Mouse (Mus musculus) urinary bladder, postnatal 4 days (tissue): ENCODE data around the gene Ptpra.

Source experiments
- DNase-seq, 2 experiments: peaks; one replicate each; pipeline ENCODE4 v3.0.0; 2021 to 2022; ENCODE audit warnings: low spot score in 2 of 2

Ptpra gene

GRCm38 (mm10) chr2:130442162-130442561, 7.9 kb upstream of the Ptpra start:
- no peak for DNase-seq

- DNase-seq = no peak
Observed at GRCm38 (mm10) chr2:130448449-130448848, 1.6 kb upstream of the Ptpra start.

- no peak for DNase-seq
Observed at GRCm38 (mm10) chr2:130449021-130449793, 871 bp upstream of the Ptpra start.

GRCm38 (mm10) chr2:130450434-130450796, 337 bp downstream of the Ptpra start:
- peak; percentile 74 to 77 for DNase-seq

GRCm38 (mm10) chr2:130451086-130451726, 1.1 kb downstream of the Ptpra start:
- DNase-seq = no peak

GRCm38 (mm10) chr2:130451727-130452090, 1.6 kb downstream of the Ptpra start:
- DNase-seq = no peak

- no peak for DNase-seq
Observed at GRCm38 (mm10) chr2:130452266-130452665, 2.2 kb downstream of the Ptpra start.

- no peak for DNase-seq
Observed at GRCm38 (mm10) chr2:130453421-130453820, 3.3 kb downstream of the Ptpra start.

GRCm38 (mm10) chr2:130454748-130455370, 4.8 kb downstream of the Ptpra start:
- no peak for DNase-seq

GRCm38 (mm10) chr2:130457871-130458270, 7.8 kb downstream of the Ptpra start:
- DNase-seq = no peak

GRCm38 (mm10) chr2:130459576-130459975, 9.5 kb downstream of the Ptpra start:
- DNase-seq = no peak

GRCm38 (mm10) chr2:130461287-130462071, 11.4 kb downstream of the Ptpra start:
- DNase-seq = no peak

- no peak for DNase-seq
Observed at GRCm38 (mm10) chr2:130466438-130466837, 16.4 kb downstream of the Ptpra start.

- DNase-seq = no peak
Observed at GRCm38 (mm10) chr2:130469366-130469765, 19.3 kb downstream of the Ptpra start.

- no peak for DNase-seq
Observed at GRCm38 (mm10) chr2:130469935-130470334, 19.9 kb downstream of the Ptpra start.

- no peak for DNase-seq
Observed at GRCm38 (mm10) chr2:130472908-130473510, 22.9 kb downstream of the Ptpra start.

GRCm38 (mm10) chr2:130475764-130476163, 25.7 kb downstream of the Ptpra start:
- no peak for DNase-seq

- no peak for DNase-seq
Observed at GRCm38 (mm10) chr2:130476666-130477297, 26.7 kb downstream of the Ptpra start.

- DNase-seq = no peak
Observed at GRCm38 (mm10) chr2:130482177-130482576, 32.1 kb downstream of the Ptpra start.

- no peak for DNase-seq
Observed at GRCm38 (mm10) chr2:130482700-130483099, 32.6 kb downstream of the Ptpra start.

GRCm38 (mm10) chr2:130484206-130484605, 34.1 kb downstream of the Ptpra start:
- DNase-seq = no peak
